Mouse (Mus musculus) ovary, adult 10 weeks (tissue): ENCODE data around the gene Agpat4. TPM values are rescaled to one million over a fixed set of nuclear protein-coding genes. Genes with fewer than 3 reads are reported as not detected.

Experiments used
- polyA plus RNA-seq: library from polyadenylated mRNA; stranded (reverse); fragments of 350-450 nt; fragmentation: Illumina TruSeq; extraction: RNeasy Lipid Tissue Mini Kit (QIAGEN cat#74804); gene quantifications from one replicate; pipeline ENCODE4 v1.2.3, GENCODE M21; 2014

Gene Agpat4
- 5.2 TPM for polyA plus RNA-seq

GRCm38 (mm10) chr17:12118561-12118925 is at the start of gene Agpat4:
TSS of gene Agpat4 (plus strand) at chr17:12118704.

Other genes with a start within 250 kb of the Agpat4 start
- gene Map3k4, start 200.1 kb downstream of the Agpat4 start, polyA plus RNA-seq, result 10.0 TPM